Mouse (Mus musculus): ENCODE measurements around the gene Rhbdf2. TPM values are rescaled to one million over a fixed set of nuclear protein-coding genes. Genes with fewer than 3 reads are reported as not detected.
"Not testable (repeated sequence)": the region's sequence is repeated elsewhere in the genome, so short reads cannot be mapped to it uniquely, and the experiment has no call there.

Gene Rhbdf2
- polyA plus RNA-seq, 1 experiment from 2014 or later, result 4.3 TPM

DNA sequence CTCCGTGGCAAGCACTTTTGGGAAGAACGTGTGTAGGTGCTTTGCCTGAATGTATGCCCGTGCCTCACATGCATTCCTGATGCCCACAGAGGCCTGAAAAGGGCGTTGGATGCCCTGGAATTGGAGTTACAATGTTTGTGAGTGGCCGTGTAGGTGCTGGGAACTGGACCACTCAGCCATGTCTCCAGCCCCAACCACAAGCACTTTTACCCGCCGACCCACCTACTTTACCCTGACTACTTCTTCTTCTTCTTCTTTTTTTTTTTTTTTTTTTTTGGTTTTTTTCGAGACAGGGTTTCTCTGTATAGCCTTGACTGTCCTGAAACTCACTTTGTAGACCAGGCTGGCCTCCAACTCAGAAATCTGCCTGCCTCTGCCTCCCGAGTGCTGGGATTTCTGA lies 15.7 kb downstream of the Rhbdf2 start:
- not testable (repeated sequence) for H3K9me3 ChIP-seq; H3K27ac ChIP-seq; H3K4me3 ChIP-seq; H3K4me2 ChIP-seq; H3K9ac ChIP-seq; H3K36me3 ChIP-seq; ATAC-seq (ENCODE audit: insufficient number of reproducible peaks, insufficient read depth, low FRiP score, low TSS enrichment, low read depth); H3K27me3 ChIP-seq; H3K4me1 ChIP-seq
- WGBS, result 87% methylated on average over 9 of the region's 9 CpGs

DNA sequence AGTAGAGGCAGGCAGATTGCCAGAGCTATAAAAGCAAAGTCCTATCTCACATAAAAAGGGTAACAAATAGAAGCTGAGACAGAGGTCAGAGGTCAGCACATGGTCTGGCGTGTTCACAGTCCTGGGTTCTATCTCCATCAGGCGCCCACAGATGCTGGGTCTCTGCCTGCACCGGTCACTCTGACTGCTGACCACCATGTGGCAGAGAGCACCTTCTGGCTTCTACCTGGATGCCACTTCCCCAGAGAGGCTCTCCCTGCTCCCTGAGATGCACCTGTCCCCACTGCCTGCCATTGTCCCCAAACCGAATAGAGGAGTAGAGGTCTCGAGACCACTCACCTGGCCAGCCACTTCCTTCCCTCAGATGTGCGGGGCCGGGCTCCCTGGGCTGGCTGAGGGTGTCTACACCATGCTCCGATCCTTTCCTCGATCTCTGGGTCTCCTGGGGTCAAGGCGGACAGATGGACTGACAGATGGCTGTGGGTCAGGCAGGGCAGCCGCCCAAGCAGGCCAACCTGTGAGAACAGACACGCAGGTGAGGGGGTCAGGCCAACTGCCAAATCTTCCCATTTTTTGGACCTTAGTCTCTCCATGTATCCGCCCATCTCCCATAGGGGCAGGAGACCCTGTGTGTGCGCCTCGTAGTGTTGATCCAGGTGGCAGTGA lies 16.7 kb downstream of the Rhbdf2 start:
- Histone ChIP-seq H3K27ac (no peak overlapping the region), H3K9ac (no peak overlapping the region), H3K9me3 (no peaks in the 10 kb centered on the region), H3K4me1 (no peaks in the 10 kb centered on the region), H3K36me3 (peaks cover 6% of the 10 kb centered on the region), H3K4me2 (no peak overlapping the region), H3K27me3 (no peaks in the 10 kb centered on the region), H3K4me3 (no peak overlapping the region)
- ATAC-seq (ENCODE audit: insufficient number of reproducible peaks, insufficient read depth, low FRiP score, low TSS enrichment, low read depth), result no peak
- WGBS, result 86% methylated on average over 15 of the region's 15 CpGs

- Histone ChIP-seq H3K4me1 (no peaks in the 10 kb centered on the region), H3K27ac (no peak overlapping the region), H3K4me2 (no peak overlapping the region), H3K4me3 (no peak overlapping the region), H3K27me3 (no peaks in the 10 kb centered on the region), H3K9me3 (no peaks in the 10 kb centered on the region), H3K36me3 (peaks cover 24% of the 10 kb centered on the region), H3K9ac (no peak overlapping the region)
- ATAC-seq (ENCODE audit: insufficient number of reproducible peaks, insufficient read depth, low FRiP score, low TSS enrichment, low read depth), result no peak
- 83% methylated on average over 3 of the region's 3 CpGs for WGBS
Observed at GRCm38 (mm10) chr11:116607717-116608116, 19.1 kb downstream of the Rhbdf2 start.

DNA sequence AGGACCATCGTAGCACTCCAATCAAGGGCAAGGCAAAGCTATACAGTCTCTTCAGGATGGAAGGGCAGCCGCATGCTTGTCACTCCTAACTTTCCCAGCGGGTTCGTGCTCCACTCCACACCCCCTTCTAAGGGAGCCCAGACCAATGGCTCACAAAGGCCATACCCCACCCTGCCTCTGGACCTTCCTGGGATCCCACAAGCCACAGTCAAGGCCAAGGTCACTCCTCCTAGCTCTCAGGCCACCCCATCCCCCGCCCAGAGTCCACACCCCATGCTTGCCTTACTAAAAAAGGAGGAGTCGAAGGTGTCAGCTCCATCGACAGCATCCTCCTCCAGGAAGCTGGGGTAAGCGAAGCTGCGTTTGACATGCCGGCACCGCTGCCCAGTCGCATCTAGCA lies 22.7 kb downstream of the Rhbdf2 start:
- Histone ChIP-seq H3K36me3 (peaks cover 36% of the 10 kb centered on the region), H3K4me3 (no peak overlapping the region), H3K4me2 (no peak overlapping the region), H3K27me3 (no peaks in the 10 kb centered on the region), H3K4me1 (no peaks in the 10 kb centered on the region), H3K9me3 (no peaks in the 10 kb centered on the region), H3K27ac (no peak overlapping the region), H3K9ac (no peak overlapping the region)
- 86% methylated on average over 12 of the region's 12 CpGs for WGBS
- ATAC-seq (ENCODE audit: insufficient number of reproducible peaks, insufficient read depth, low FRiP score, low TSS enrichment, low read depth), result no peak

DNA sequence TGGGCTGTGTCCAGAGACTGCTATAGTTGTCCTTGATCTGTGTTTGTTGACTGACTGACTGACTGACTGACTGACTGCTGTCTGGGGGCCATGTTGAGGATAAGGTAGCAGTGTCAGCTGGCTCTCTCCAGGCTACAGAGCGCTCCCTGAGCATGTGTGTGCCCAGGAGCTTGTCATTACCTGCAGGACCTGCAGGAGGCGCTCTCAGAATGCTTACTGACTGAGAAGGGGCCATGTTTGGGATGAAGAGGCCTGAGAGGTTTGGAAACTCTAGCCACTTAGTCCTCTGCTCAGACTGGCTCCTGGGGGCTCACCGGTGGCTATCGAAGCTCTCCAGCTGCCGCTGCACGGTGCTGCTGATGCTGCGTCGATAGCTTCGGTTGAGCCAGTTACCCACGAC lies 23.5 kb downstream of the Rhbdf2 start:
- no peaks in the 10 kb centered on the region for H3K9me3 ChIP-seq
- no peak overlapping the region for H3K9ac ChIP-seq
- no peak overlapping the region for H3K4me3 ChIP-seq
- ATAC-seq (ENCODE audit: insufficient number of reproducible peaks, insufficient read depth, low FRiP score, low TSS enrichment, low read depth), result no peak
- no peak overlapping the region for H3K4me2 ChIP-seq
- no peak overlapping the region for H3K27ac ChIP-seq
- 87% methylated on average over 10 of the region's 10 CpGs for WGBS
- H3K27me3 ChIP-seq, result no peaks in the 10 kb centered on the region
- H3K4me1 ChIP-seq, result no peaks in the 10 kb centered on the region
- H3K36me3 ChIP-seq, result peaks cover 36% of the 10 kb centered on the region

DNA sequence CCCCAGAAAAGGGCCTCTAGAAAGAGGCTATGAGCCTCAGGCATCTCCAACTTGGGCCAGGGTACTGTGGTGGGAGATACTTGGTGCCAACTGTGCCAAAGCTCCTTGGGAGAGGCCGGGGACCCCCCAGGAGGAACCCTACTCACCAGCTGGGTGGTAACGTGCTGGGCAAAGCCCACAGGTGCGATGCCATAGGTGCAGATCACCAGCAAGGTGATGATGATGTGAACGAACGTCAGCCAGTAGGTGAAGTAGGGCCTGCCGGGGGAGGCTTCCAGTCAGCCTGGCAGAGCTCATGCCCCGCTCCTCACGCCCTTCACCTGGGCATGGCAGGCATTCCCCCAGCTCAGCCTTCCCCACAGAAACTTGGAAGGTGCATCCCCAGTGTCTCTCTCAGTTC lies 24.8 kb downstream of the Rhbdf2 start:
- ATAC-seq (ENCODE audit: insufficient number of reproducible peaks, insufficient read depth, low FRiP score, low TSS enrichment, low read depth), result no peak
- no peak overlapping the region for H3K4me3 ChIP-seq
- H3K27me3 ChIP-seq, result no peaks in the 10 kb centered on the region
- no peak overlapping the region for H3K4me2 ChIP-seq
- no peak overlapping the region for H3K27ac ChIP-seq
- peaks cover 36% of the 10 kb centered on the region for H3K36me3 ChIP-seq
- no peaks in the 10 kb centered on the region for H3K9me3 ChIP-seq
- WGBS, result 88% methylated on average over 8 of the region's 8 CpGs
- no peak overlapping the region for H3K9ac ChIP-seq
- H3K4me1 ChIP-seq, result no peaks in the 10 kb centered on the region

DNA sequence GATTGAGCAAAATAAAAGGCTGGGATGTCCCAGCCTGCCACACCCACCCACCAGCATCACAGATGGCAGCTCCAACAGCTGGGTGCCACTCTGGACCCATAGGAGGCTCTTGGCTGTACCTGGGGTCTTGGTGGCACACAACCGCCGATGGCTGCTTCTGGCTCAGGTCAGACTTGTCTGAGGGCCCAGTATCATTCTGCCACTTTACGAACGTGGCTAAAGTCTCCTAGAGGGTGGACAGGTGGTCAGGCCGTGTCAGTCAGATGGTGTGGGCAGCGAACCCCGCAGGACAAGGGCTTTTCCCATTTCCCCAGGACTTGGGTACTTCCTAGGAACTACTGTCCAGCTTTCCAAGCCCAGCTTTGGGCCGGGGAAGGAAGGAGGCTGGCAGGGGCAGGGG lies 25.7 kb downstream of the Rhbdf2 start:
- no peaks in the 10 kb centered on the region for H3K9me3 ChIP-seq
- ATAC-seq (ENCODE audit: insufficient number of reproducible peaks, insufficient read depth, low FRiP score, low TSS enrichment, low read depth), result no peak
- WGBS, result 87% methylated on average over 8 of the region's 8 CpGs
- no peaks in the 10 kb centered on the region for H3K4me1 ChIP-seq
- H3K9ac ChIP-seq, result no peak overlapping the region
- H3K4me3 ChIP-seq, result no peak overlapping the region
- H3K4me2 ChIP-seq, result no peak overlapping the region
- no peak overlapping the region for H3K27ac ChIP-seq
- H3K36me3 ChIP-seq, result peaks cover 33% of the 10 kb centered on the region
- H3K27me3 ChIP-seq, result no peaks in the 10 kb centered on the region

GRCm38 (mm10) chr11:116599230-116599629 lies 27.6 kb downstream of the Rhbdf2 start:
- H3K36me3 ChIP-seq, result peaks cover 23% of the 10 kb centered on the region
- H3K4me1 ChIP-seq, result no peaks in the 10 kb centered on the region
- no peaks in the 10 kb centered on the region for H3K9me3 ChIP-seq
- no peak overlapping the region for H3K27ac ChIP-seq
- 89% methylated on average over 15 of the region's 15 CpGs for WGBS
- no peak overlapping the region for H3K4me3 ChIP-seq
- ATAC-seq (ENCODE audit: insufficient number of reproducible peaks, insufficient read depth, low FRiP score, low TSS enrichment, low read depth), result no peak
- no peaks in the 10 kb centered on the region for H3K27me3 ChIP-seq
- H3K9ac ChIP-seq, result no peak overlapping the region
- no peak overlapping the region for H3K4me2 ChIP-seq

- no peak for ATAC-seq (ENCODE audit: insufficient number of reproducible peaks, insufficient read depth, low FRiP score, low TSS enrichment, low read depth)
- Histone ChIP-seq H3K36me3 (peaks cover 15% of the 10 kb centered on the region), H3K27me3 (no peaks in the 10 kb centered on the region), H3K4me1 (no peaks in the 10 kb centered on the region), H3K4me3 (no peak overlapping the region), H3K27ac (no peak overlapping the region), H3K9ac (no peak overlapping the region), H3K9me3 (no peaks in the 10 kb centered on the region), H3K4me2 (no peak overlapping the region)
- 88% methylated on average over 8 of the region's 8 CpGs for WGBS
Observed at GRCm38 (mm10) chr11:116598193-116598592, 28.6 kb downstream of the Rhbdf2 start.

- no peak overlapping the region for H3K4me3 ChIP-seq
- H3K36me3 ChIP-seq, result peaks cover 12% of the 10 kb centered on the region
- H3K27ac ChIP-seq, result no peak overlapping the region
- H3K9ac ChIP-seq, result no peak overlapping the region
- H3K4me2 ChIP-seq, result no peak overlapping the region
- H3K27me3 ChIP-seq, result no peaks in the 10 kb centered on the region
- ATAC-seq (ENCODE audit: insufficient number of reproducible peaks, insufficient read depth, low FRiP score, low TSS enrichment, low read depth), result no peak
- H3K4me1 ChIP-seq, result peaks cover 5% of the 10 kb centered on the region
- WGBS, result 86% methylated on average over 19 of the region's 19 CpGs
- no peaks in the 10 kb centered on the region for H3K9me3 ChIP-seq
Observed at GRCm38 (mm10) chr11:116596766-116597165, 30.1 kb downstream of the Rhbdf2 start.

- no peaks in the 10 kb centered on the region for H3K27me3 ChIP-seq
- H3K4me1 ChIP-seq, result peaks cover 11% of the 10 kb centered on the region
- H3K9ac ChIP-seq, result no peak overlapping the region
- no peak for ATAC-seq (ENCODE audit: insufficient number of reproducible peaks, insufficient read depth, low FRiP score, low TSS enrichment, low read depth)
- 75% methylated on average over 4 of the region's 4 CpGs for WGBS
- H3K27ac ChIP-seq, result no peak overlapping the region
- H3K4me3 ChIP-seq, result no peak overlapping the region
- no peaks in the 10 kb centered on the region for H3K36me3 ChIP-seq
- no peaks in the 10 kb centered on the region for H3K9me3 ChIP-seq
- no peak overlapping the region for H3K4me2 ChIP-seq
Observed at GRCm38 (mm10) chr11:116593345-116593744, 33.5 kb downstream of the Rhbdf2 start.

GRCm38 (mm10) chr11:116592428-116592827 lies 34.4 kb downstream of the Rhbdf2 start:
- Histone ChIP-seq H3K4me1 (peaks cover 11% of the 10 kb centered on the region), H3K4me2 (no peak overlapping the region), H3K36me3 (no peaks in the 10 kb centered on the region), H3K9me3 (no peaks in the 10 kb centered on the region), H3K4me3 (no peak overlapping the region), H3K27ac (peak overlapping the region; percentile 68), H3K9ac (0 out of 2 replicates have a peak overlapping the region, but pooled peaks have one; percentile 16), H3K27me3 (peaks cover 2% of the 10 kb centered on the region; the same call in 1 of the 2 replicates)
- ATAC-seq (ENCODE audit: insufficient number of reproducible peaks, insufficient read depth, low FRiP score, low TSS enrichment, low read depth), result no peak
